Mouse (Mus musculus) spleen, postnatal 0 days (tissue): Measurements from ENCODE around the gene Arx. TPM values are rescaled to one million over a fixed set of nuclear protein-coding genes. Genes with fewer than 3 reads are reported as not detected.

ENCODE experiments used
- polyA plus RNA-seq: library from polyadenylated mRNA; unstranded; fragments of >200 nt; fragmentation: Nextera tagmentation; extraction: Ambion mirVana; gene quantifications from 2 replicates; pipeline ENCODE4 v1.2.1, GENCODE M21; 2015

The Arx gene
- 0.06 TPM in 1 of 2 replicates, not detected in the other for polyA plus RNA-seq

DNA sequence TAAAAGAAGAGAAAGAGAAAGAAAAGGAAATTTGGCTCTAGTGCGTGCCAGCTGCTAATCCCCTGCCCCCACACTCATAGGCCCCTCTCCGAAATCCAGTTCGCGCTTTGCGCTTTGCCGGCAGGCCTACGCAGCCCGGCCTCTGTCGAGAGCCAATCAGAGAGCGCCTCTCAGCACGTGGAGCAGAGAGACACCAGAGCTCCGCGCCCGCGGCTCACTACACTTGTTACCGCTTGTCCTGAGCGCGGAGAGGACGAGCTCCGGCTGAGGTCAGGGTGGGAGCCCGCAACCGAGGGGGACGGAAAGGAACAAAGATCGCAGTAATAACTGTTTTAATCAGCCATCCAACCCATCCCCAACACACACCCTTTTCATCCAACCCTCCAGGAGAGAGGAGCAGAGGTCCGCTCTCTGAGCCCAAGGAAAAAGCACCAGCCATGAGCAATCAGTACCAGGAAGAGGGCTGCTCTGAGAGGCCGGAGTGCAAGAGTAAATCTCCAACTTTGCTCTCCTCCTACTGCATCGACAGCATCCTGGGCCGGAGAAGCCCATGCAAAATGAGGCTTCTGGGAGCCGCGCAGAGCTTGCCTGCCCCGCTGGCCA is at the start of gene Arx:
TSS of gene Arx (plus strand) at position 155 of the 603 bp plus-strand sequence.

